ENCODE assay signal across 12 mouse cellular contexts in genomic region chr11:102196018-102196797, GRCm38 (mm10). TPM values are rescaled to one million over a fixed set of nuclear protein-coding genes. Genes with fewer than 3 reads are reported as not detected.
DNase-seq lines count a peak whose midpoint lies in the region; ATAC-seq and TF ChIP-seq lines count a peak whose summit lies in the region.
"Had no signal": no experiment of that assay in that cellular context is flagged by ENCODE, and none has a peak within 500 bp of the region (broad histone marks: within the 10 kb centered on the region; RNA-seq: fewer than 3 reads in every experiment).

No protein-coding gene starts in this region.

- ATAC-seq in intestine, embryonic 15.5 days, result 0 out of 2 replicates have a peak, but pooled peaks have one; percentile 6
- ATAC-seq in intestine, postnatal 0 days, result no peak
- ATAC-seq in hindbrain, embryonic 14.5 days (ENCODE audit: low FRiP score), result no peak
- ATAC-seq: forebrain, embryonic 13.5 days had no signal

- H3K9me3 ChIP-seq in intestine, embryonic 15.5 days, result no peaks in the 10 kb centered on the region
- no peaks in the 10 kb centered on the region for H3K9me3 ChIP-seq in intestine, postnatal 0 days (ENCODE audit: control insufficient read depth)
- H3K9me3 ChIP-seq in hindbrain, embryonic 14.5 days (ENCODE audit: control insufficient read depth, low read length), result no peaks in the 10 kb centered on the region
- H3K9me3 ChIP-seq: forebrain, embryonic 13.5 days had no signal

- no peak overlapping the region for H3K9ac ChIP-seq in intestine, embryonic 15.5 days
- no peak overlapping the region for H3K9ac ChIP-seq in intestine, postnatal 0 days (ENCODE audit: low read depth, low read length)
- H3K9ac ChIP-seq in hindbrain, embryonic 14.5 days, result no peak overlapping the region
- H3K9ac ChIP-seq: forebrain, embryonic 13.5 days had no signal

- H3K27ac ChIP-seq in intestine, embryonic 15.5 days, result no peak overlapping the region
- no peak overlapping the region for H3K27ac ChIP-seq in intestine, postnatal 0 days (ENCODE audit: low read depth, low read length)
- H3K27ac ChIP-seq in hindbrain, embryonic 14.5 days, result no peak overlapping the region
- H3K27ac ChIP-seq: forebrain, embryonic 13.5 days; macrophage had no signal

- peak; percentile 39 for DNase-seq in cerebellum, adult 11-12 months
- no peak for DNase-seq in cerebellum, postnatal 4 days (ENCODE audit: low spot score in 2 of 2)
- DNase-seq in right cerebral cortex, postnatal 10 days (ENCODE audit: low spot score in 2 of 2), result peak; percentile 44 to 64
- DNase-seq in right cerebral cortex, postnatal 36 days (ENCODE audit: low spot score in 2 of 2), result no peak
- DNase-seq in testis, postnatal 10 days (ENCODE audit: low spot score), result peak; percentile 70
- no peak for DNase-seq in hindbrain, embryonic 14.5 days (ENCODE audit: low spot score)
- DNase-seq: gastrocnemius, postnatal 36 days had no signal

- peaks cover 35% of the 10 kb centered on the region for H3K36me3 ChIP-seq in intestine, embryonic 15.5 days
- peaks cover 79% of the 10 kb centered on the region for H3K36me3 ChIP-seq in intestine, postnatal 0 days (ENCODE audit: control insufficient read depth, insufficient read depth)
- H3K36me3 ChIP-seq in hindbrain, embryonic 14.5 days (replicated peaks; ENCODE audit: control insufficient read depth, insufficient read depth), result peaks cover 85% of the 10 kb centered on the region

- 70% methylated on average over 21 of the region's 21 CpGs for WGBS in intestine, embryonic 15.5 days
- 66% methylated on average over 21 of the region's 21 CpGs for WGBS in intestine, postnatal 0 days
- 88% methylated on average over 21 of the region's 21 CpGs for WGBS in hindbrain, embryonic 14.5 days

- H3K4me3 ChIP-seq in intestine, embryonic 15.5 days (replicated peaks), result no peak overlapping the region
- H3K4me3 ChIP-seq in intestine, postnatal 0 days (ENCODE audit: low read depth, low read length), result no peak overlapping the region
- no peak overlapping the region for H3K4me3 ChIP-seq in hindbrain, embryonic 14.5 days (replicated peaks; ENCODE audit: low read length)
- H3K4me3 ChIP-seq: forebrain, embryonic 13.5 days had no signal

- H3K4me1 ChIP-seq in intestine, embryonic 15.5 days (replicated peaks), result peaks cover 7% of the 10 kb centered on the region
- no peaks in the 10 kb centered on the region for H3K4me1 ChIP-seq in intestine, postnatal 0 days (replicated peaks; ENCODE audit: control insufficient read depth, insufficient read depth, low read length)
- H3K4me1 ChIP-seq in hindbrain, embryonic 14.5 days (replicated peaks; ENCODE audit: control insufficient read depth, insufficient read depth, low read length), result peaks cover 2% of the 10 kb centered on the region; the same call in 1 of the 2 replicates

- no peaks in the 10 kb centered on the region for H3K27me3 ChIP-seq in intestine, embryonic 15.5 days (replicated peaks)
- no peaks in the 10 kb centered on the region for H3K27me3 ChIP-seq in intestine, postnatal 0 days (replicated peaks; ENCODE audit: control insufficient read depth, insufficient read depth, low read length)
- H3K27me3 ChIP-seq in hindbrain, embryonic 14.5 days (ENCODE audit: control insufficient read depth, insufficient read depth, low read length), result no peaks in the 10 kb centered on the region
- H3K27me3 ChIP-seq: forebrain, embryonic 13.5 days had no signal

- TF ChIP-seq CTCF in intestine, postnatal 0 days (IDR thresholded peaks at IDR 0.05; ENCODE audit: low read depth), result no peak

- no peak overlapping the region for H3K4me2 ChIP-seq in intestine, embryonic 15.5 days (replicated peaks)
- no peak overlapping the region for H3K4me2 ChIP-seq in intestine, postnatal 0 days (replicated peaks; ENCODE audit: low read depth)
- no peak overlapping the region for H3K4me2 ChIP-seq in hindbrain, embryonic 14.5 days (replicated peaks)
- H3K4me2 ChIP-seq: forebrain, embryonic 13.5 days had no signal

RNA-seq across cellular contexts. Expression of gene G6pc3, which starts 6.8 kb away (rescaled TPM):
- 31.1 and 33.9 TPM in 2 replicates for polyA plus RNA-seq in intestine, embryonic 15.5 days (2015; fragmentation: Nextera tagmentation; extraction: Ambion mirVana)
- polyA plus RNA-seq in intestine, postnatal 0 days (2015; fragmentation: Nextera tagmentation; extraction: Ambion mirVana), result 20.4 and 21.1 TPM in 2 replicates
- 39.9 and 42.3 TPM in 2 replicates for polyA plus RNA-seq in hindbrain, embryonic 14.5 days (2014; fragmentation: Nextera tagmentation; extraction: Ambion mirVana)

RNA-seq across cellular contexts. Expression of gene Lsm12, which starts 11.1 kb away (rescaled TPM):
- 118 and 140 TPM in 2 replicates for polyA plus RNA-seq in intestine, embryonic 15.5 days (2015; fragmentation: Nextera tagmentation; extraction: Ambion mirVana)
- polyA plus RNA-seq in intestine, postnatal 0 days (2015; fragmentation: Nextera tagmentation; extraction: Ambion mirVana), result 103 and 107 TPM in 2 replicates
- 78.6 and 81.9 TPM in 2 replicates for polyA plus RNA-seq in hindbrain, embryonic 14.5 days (2014; fragmentation: Nextera tagmentation; extraction: Ambion mirVana)

RNA-seq across cellular contexts. Expression of gene Hdac5, which starts 33.8 kb away (rescaled TPM):
- polyA plus RNA-seq in intestine, embryonic 15.5 days (2015; fragmentation: Nextera tagmentation; extraction: Ambion mirVana), result 54.3 and 62.8 TPM in 2 replicates
- polyA plus RNA-seq in intestine, postnatal 0 days (2015; fragmentation: Nextera tagmentation; extraction: Ambion mirVana), result 30.1 and 30.4 TPM in 2 replicates
- polyA plus RNA-seq in hindbrain, embryonic 14.5 days (2014; fragmentation: Nextera tagmentation; extraction: Ambion mirVana), result 40.7 and 50.8 TPM in 2 replicates

RNA-seq across cellular contexts. Expression of gene Tmem101, which starts 40.0 kb away (rescaled TPM):
- polyA plus RNA-seq in intestine, embryonic 15.5 days (2015; fragmentation: Nextera tagmentation; extraction: Ambion mirVana), result 23.8 and 26.4 TPM in 2 replicates
- 10.9 and 11.4 TPM in 2 replicates for polyA plus RNA-seq in intestine, postnatal 0 days (2015; fragmentation: Nextera tagmentation; extraction: Ambion mirVana)
- polyA plus RNA-seq in hindbrain, embryonic 14.5 days (2014; fragmentation: Nextera tagmentation; extraction: Ambion mirVana), result 32.7 and 35.0 TPM in 2 replicates

RNA-seq across cellular contexts. Expression of gene Nags, which starts 50.9 kb away (rescaled TPM):
- polyA plus RNA-seq in intestine, embryonic 15.5 days (2015; fragmentation: Nextera tagmentation; extraction: Ambion mirVana), result 24.0 and 25.6 TPM in 2 replicates
- polyA plus RNA-seq in intestine, postnatal 0 days (2015; fragmentation: Nextera tagmentation; extraction: Ambion mirVana), result 37.9 and 40.4 TPM in 2 replicates
- polyA plus RNA-seq in hindbrain, embryonic 14.5 days (2014; fragmentation: Nextera tagmentation; extraction: Ambion mirVana), result 0.09 TPM in 1 of 2 replicates, not detected in the other
- polyA plus RNA-seq: embryonic facial prominence, embryonic 11.5 days; forebrain, embryonic 13.5 days; macrophage had no signal

Comparison
In these comparisons a context has a peak if more than half of its experiments do, and no peak if none do; other contexts are left out.
1. DNase-seq: peak in cerebellum, adult 11-12 months (single experiment), right cerebral cortex, postnatal 10 days (2 of 2) and testis, postnatal 10 days (single experiment); none in cerebellum, postnatal 4 days (0 of 2), right cerebral cortex, postnatal 36 days (0 of 2) and hindbrain, embryonic 14.5 days (single experiment).